Mouse (Mus musculus): ENCODE measurements around the gene Phlpp1. TPM values are rescaled to one million over a fixed set of nuclear protein-coding genes. Genes with fewer than 3 reads are reported as not detected.
A peak's percentile ranks its signal among the peaks of the same experiment; 100 is the strongest.
"Not testable (repeated sequence)": the region's sequence is repeated elsewhere in the genome, so short reads cannot be mapped to it uniquely, and the experiment has no call there.

Gene Phlpp1
- total and polyA plus RNA-seq, 2 experiments = 8.3 to 8.7 TPM

DNA sequence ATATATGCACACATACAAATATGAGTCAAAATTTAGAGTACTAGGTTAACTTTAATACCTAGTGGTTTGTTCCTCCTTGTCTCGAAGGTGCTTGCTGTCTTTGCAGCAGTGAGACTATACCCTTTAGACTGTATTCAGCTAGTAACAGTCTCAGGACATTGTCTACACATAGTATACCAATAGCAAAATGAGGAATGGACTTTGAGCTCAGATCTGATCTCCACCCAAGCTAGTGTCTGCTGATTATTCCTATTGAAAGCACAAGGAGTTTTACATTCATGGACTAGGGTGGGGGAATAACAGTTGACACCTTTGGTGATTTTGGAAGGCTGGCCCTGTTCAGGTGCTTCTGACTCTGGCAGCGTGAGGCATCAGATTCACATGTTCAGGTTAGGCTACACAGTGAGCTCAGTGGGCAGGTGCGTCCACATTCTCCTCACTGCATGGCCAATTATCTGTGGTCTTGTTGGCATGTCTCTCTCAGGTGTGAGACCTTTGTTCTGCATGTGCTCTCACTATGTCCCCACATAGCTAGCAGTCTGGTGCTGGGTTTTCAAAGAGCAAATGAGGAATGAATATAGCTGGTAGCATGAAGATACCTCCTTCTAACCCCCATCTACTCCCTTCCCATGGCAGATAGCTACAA lies 138.0 kb downstream of the Phlpp1 start:
- no peak overlapping the region for H3K4me3 ChIP-seq (ENCODE audit: insufficient read depth, low read depth, low read length)
- no peaks in the 10 kb centered on the region for H3K27me3 ChIP-seq (ENCODE audit: control insufficient read depth, insufficient read depth, low read length)
- H3K36me3 ChIP-seq (ENCODE audit: control insufficient read depth, insufficient read depth, low read length) = no peaks in the 10 kb centered on the region
- no peak for TF ChIP-seq POLR2A (IDR thresholded peaks at IDR 0.05; ENCODE audit: extremely low read depth, insufficient read depth, low read length)
- TF ChIP-seq CTCF (IDR thresholded peaks at IDR 0.05; ENCODE audit: low read depth, low read length) = no peak
- no peak overlapping the region for H3K9ac ChIP-seq (ENCODE audit: low read depth, low read length)
- peak; percentile 34 for DNase-seq (ENCODE audit: extremely low read depth, low read depth, low spot score)
- H3K27ac ChIP-seq (replicated peaks; ENCODE audit: insufficient read depth, low read depth, low read length) = no peak overlapping the region
- peaks cover 2% of the 10 kb centered on the region; the same call in 1 of the 2 replicates for H3K4me1 ChIP-seq (ENCODE audit: control insufficient read depth, insufficient read depth, low read length)
- peaks cover 20% of the 10 kb centered on the region for H3K79me2 ChIP-seq (ENCODE audit: control insufficient read depth, insufficient read depth, low read length)
- WGBS = 95% methylated on average over 3 of the region's 3 CpGs

- TF ChIP-seq POLR2A (IDR thresholded peaks at IDR 0.05; ENCODE audit: extremely low read depth, insufficient read depth, low read length) (no peak), CTCF (IDR thresholded peaks at IDR 0.05; ENCODE audit: low read depth, low read length) (no peak)
- Histone ChIP-seq H3K27me3 (ENCODE audit: control insufficient read depth, insufficient read depth, low read length) (no peaks in the 10 kb centered on the region), H3K79me2 (ENCODE audit: control insufficient read depth, insufficient read depth, low read length) (peaks cover 24% of the 10 kb centered on the region), H3K4me3 (ENCODE audit: insufficient read depth, low read depth, low read length) (no peak overlapping the region), H3K27ac (replicated peaks; ENCODE audit: insufficient read depth, low read depth, low read length) (no peak overlapping the region), H3K36me3 (ENCODE audit: control insufficient read depth, insufficient read depth, low read length) (no peaks in the 10 kb centered on the region), H3K4me1 (ENCODE audit: control insufficient read depth, insufficient read depth, low read length) (peaks cover 2% of the 10 kb centered on the region; the same call in 1 of the 2 replicates), H3K9ac (ENCODE audit: low read depth, low read length) (no peak overlapping the region)
- 88% methylated on average over 2 of the region's 2 CpGs for WGBS
- no peak for DNase-seq (ENCODE audit: extremely low read depth, low read depth, low spot score)
Observed at GRCm38 (mm10) chr1:106310285-106310684, 138.7 kb downstream of the Phlpp1 start.

- peak; percentile 73 for DNase-seq (ENCODE audit: extremely low read depth, low read depth, low spot score)
- H3K27ac ChIP-seq (replicated peaks; ENCODE audit: insufficient read depth, low read depth, low read length); H3K9ac ChIP-seq (ENCODE audit: low read depth, low read length); H3K27me3 ChIP-seq (ENCODE audit: control insufficient read depth, insufficient read depth, low read length); H3K4me3 ChIP-seq (ENCODE audit: insufficient read depth, low read depth, low read length); H3K36me3 ChIP-seq (ENCODE audit: control insufficient read depth, insufficient read depth, low read length); H3K4me1 ChIP-seq (ENCODE audit: control insufficient read depth, insufficient read depth, low read length): not testable (repeated sequence)
- 83% methylated on average over 2 of the region's 2 CpGs for WGBS
- peaks cover 22% of the 10 kb centered on the region for H3K79me2 ChIP-seq (ENCODE audit: control insufficient read depth, insufficient read depth, low read length)
Observed at GRCm38 (mm10) chr1:106311830-106312229, 140.3 kb downstream of the Phlpp1 start.

DNA sequence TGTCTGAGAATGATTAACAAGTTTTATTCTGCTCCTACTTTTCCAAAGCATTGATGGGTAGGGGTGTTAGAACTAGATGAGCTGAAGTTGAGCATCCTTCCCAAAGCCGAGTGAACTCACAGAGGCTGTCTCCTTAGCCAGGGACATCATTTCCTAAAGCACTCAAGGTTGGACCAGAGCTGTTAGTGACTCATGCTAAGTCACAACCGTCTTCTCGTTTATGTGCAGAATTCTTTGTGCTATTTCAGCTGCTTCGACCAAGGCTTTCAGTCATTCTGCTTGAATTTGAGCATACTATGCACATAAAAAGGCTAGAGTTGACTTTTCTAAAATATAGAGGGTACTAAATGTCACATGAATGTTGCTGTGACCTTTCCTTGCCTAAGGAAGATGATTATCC lies 142.9 kb downstream of the Phlpp1 start:
- no peak for DNase-seq (ENCODE audit: extremely low read depth, low read depth, low spot score)
- H3K4me3 ChIP-seq (ENCODE audit: insufficient read depth, low read depth, low read length) = no peak overlapping the region
- no peak overlapping the region for H3K9ac ChIP-seq (ENCODE audit: low read depth, low read length)
- WGBS = 94% methylated on average over 4 of the region's 4 CpGs
- no peak overlapping the region for H3K27ac ChIP-seq (replicated peaks; ENCODE audit: insufficient read depth, low read depth, low read length)
- H3K79me2 ChIP-seq (ENCODE audit: control insufficient read depth, insufficient read depth, low read length) = peaks cover 12% of the 10 kb centered on the region
- peaks cover 2% of the 10 kb centered on the region; the same call in 1 of the 2 replicates for H3K36me3 ChIP-seq (ENCODE audit: control insufficient read depth, insufficient read depth, low read length)
- TF ChIP-seq CTCF (IDR thresholded peaks at IDR 0.05; ENCODE audit: low read depth, low read length) = no peak
- no peak for TF ChIP-seq POLR2A (IDR thresholded peaks at IDR 0.05; ENCODE audit: extremely low read depth, insufficient read depth, low read length)
- no peaks in the 10 kb centered on the region for H3K27me3 ChIP-seq (ENCODE audit: control insufficient read depth, insufficient read depth, low read length)
- H3K4me1 ChIP-seq (ENCODE audit: control insufficient read depth, insufficient read depth, low read length) = peaks cover 2% of the 10 kb centered on the region

DNA sequence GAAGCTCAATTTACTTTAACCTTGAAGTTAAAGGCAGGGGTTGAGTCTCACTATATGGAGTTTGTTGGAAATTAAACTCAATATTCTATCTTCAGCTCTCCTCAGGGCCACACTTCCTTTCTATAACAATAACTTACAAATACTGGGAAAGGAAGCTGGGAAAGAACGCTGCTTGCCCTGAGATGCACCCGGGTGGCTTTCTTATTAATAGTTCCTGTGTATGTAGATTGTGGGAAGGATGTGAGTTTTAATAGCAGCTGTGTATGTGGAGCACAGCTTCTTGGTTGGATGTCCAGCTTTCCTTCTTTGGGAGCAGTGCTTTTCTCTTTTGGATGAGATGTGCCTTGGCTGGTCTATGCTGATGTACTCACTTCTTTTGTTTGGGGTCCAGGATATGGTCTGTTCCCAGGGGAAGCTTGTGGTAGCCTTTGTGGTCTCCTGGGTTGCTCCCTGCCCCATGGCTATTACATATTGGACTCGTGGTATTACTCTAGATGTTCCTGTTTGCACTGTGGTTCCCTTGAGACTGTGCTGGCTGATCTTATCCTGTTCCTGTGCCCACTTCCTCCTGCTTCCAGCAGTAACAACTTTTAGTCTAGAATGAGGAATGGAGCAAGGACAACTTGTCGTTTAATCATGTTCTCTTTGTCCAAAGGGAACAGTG lies 145.2 kb downstream of the Phlpp1 start:
- H3K79me2 ChIP-seq (ENCODE audit: control insufficient read depth, insufficient read depth, low read length) = peaks cover 9% of the 10 kb centered on the region
- H3K4me1 ChIP-seq (ENCODE audit: control insufficient read depth, insufficient read depth, low read length) = peaks cover 2% of the 10 kb centered on the region
- no peak overlapping the region for H3K4me3 ChIP-seq (ENCODE audit: insufficient read depth, low read depth, low read length)
- peak overlapping the region; percentile 61 for H3K27ac ChIP-seq (replicated peaks; ENCODE audit: insufficient read depth, low read depth, low read length)
- no peak for DNase-seq (ENCODE audit: extremely low read depth, low read depth, low spot score)
- WGBS = 53% methylated on average over 4 of the region's 4 CpGs
- H3K27me3 ChIP-seq (ENCODE audit: control insufficient read depth, insufficient read depth, low read length) = no peaks in the 10 kb centered on the region
- no peak for TF ChIP-seq CTCF (IDR thresholded peaks at IDR 0.05; ENCODE audit: low read depth, low read length)
- TF ChIP-seq POLR2A (IDR thresholded peaks at IDR 0.05; ENCODE audit: extremely low read depth, insufficient read depth, low read length) = no peak
- H3K9ac ChIP-seq (ENCODE audit: low read depth, low read length) = no peak overlapping the region
- peaks cover 6% of the 10 kb centered on the region for H3K36me3 ChIP-seq (ENCODE audit: control insufficient read depth, insufficient read depth, low read length)

GRCm38 (mm10) chr1:106318341-106318740 lies 146.8 kb downstream of the Phlpp1 start:
- Histone ChIP-seq H3K79me2 (ENCODE audit: control insufficient read depth, insufficient read depth, low read length) (peaks cover 9% of the 10 kb centered on the region), H3K27ac (replicated peaks; ENCODE audit: insufficient read depth, low read depth, low read length) (no peak overlapping the region), H3K9ac (ENCODE audit: low read depth, low read length) (no peak overlapping the region), H3K27me3 (ENCODE audit: control insufficient read depth, insufficient read depth, low read length) (no peaks in the 10 kb centered on the region), H3K36me3 (ENCODE audit: control insufficient read depth, insufficient read depth, low read length) (peaks cover 6% of the 10 kb centered on the region), H3K4me1 (ENCODE audit: control insufficient read depth, insufficient read depth, low read length) (peaks cover 2% of the 10 kb centered on the region), H3K4me3 (ENCODE audit: insufficient read depth, low read depth, low read length) (no peak overlapping the region)
- no peak for DNase-seq (ENCODE audit: extremely low read depth, low read depth, low spot score)
- WGBS = 90% methylated on average over 5 of the region's 5 CpGs
- TF ChIP-seq CTCF (IDR thresholded peaks at IDR 0.05; ENCODE audit: low read depth, low read length) (no peak), POLR2A (IDR thresholded peaks at IDR 0.05; ENCODE audit: extremely low read depth, insufficient read depth, low read length) (no peak)

All from liver, adult 2 months (tissue).